Mouse (Mus musculus) bone marrow macrophage, adult 2 months (primary cell): ENCODE measurements around the gene Olfr643.

Source experiments
- CTCF ChIP-seq: IDR thresholded peaks from 2 replicates; pipeline ENCODE4 v1.5.1; 2012; ENCODE audit warnings: low read depth, mild to moderate bottlenecking, low read length, moderate library complexity
- POLR2A ChIP-seq: IDR thresholded peaks from 2 replicates; pipeline ENCODE4 v1.6.1; 2012; ENCODE audit warnings: mild to moderate bottlenecking, low read depth, low read length, borderline replicate concordance

DNA sequence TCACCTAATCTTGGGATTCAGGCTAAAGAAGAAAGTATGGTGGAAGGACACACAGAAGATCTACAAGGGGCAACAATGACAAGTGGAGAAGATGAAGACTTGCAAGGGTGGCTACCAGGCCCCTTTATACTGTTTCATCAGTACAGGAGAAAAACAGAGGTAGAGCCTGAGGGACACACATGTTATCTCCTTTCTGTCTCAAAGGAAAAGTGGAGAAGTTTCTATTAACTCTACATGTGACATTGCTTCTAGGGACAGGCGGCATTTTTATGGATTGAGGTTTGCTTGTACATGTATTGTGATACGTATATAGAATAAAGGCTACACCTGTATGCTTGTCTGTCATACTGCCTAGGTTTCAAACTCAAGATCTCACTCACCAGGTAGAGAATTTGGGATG, 46.1 kb upstream of the Olfr643 start, which contains the start of gene Olfr648:
- TF ChIP-seq CTCF = no peak
- TF ChIP-seq POLR2A = no peak
